Comparison of ENCODE assay signal across 17 mouse cellular contexts in the genomic region with DNA sequence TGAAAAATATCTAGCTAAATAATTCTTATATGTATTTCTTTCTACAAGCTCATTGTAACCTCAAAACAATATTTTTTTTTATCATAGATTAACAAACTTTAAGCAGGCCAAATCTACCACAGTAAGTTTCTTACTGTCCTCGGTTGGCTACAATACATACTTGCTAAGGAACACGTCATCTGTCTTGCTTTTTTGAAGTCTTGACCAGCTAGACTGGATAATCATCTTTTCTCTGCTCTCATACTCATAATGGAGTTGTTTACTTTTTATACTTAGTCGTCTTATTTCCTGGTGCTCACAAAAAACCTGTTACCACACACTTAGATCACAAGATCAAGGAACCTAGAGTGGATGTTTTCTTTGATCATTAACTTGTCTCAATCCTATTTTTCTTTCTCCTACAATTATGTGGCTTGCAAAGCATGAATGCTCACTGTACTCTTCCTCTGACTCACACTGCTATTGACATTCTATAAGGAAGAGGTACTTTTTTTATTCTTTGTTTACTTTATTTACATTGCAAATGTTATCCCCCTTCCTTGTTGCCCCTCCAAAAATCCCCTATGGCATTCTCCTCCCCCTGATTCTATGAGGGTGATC.
"Had no signal": no experiment of that assay in that cellular context is flagged by ENCODE, and none has a peak within 500 bp of the region (broad histone marks: within the 10 kb centered on the region; RNA-seq: fewer than 3 reads in every experiment).

No protein-coding gene starts in this region.

- H3K27ac ChIP-seq: kidney, embryonic 15.5 days; layer of hippocampus, adult 2 months; limb, embryonic 10.5 days; limb, embryonic 13.5 days; liver, embryonic 12.5 days; liver, embryonic 15.5 days had no signal

- DNase-seq: kidney, postnatal 25 days; layer of hippocampus, adult 9-11 months; liver; lung, adult 18-20 months; lung, postnatal 10 days; lung, postnatal 4 days; midbrain, embryonic 14.5 days; thymus, postnatal 25 days had no signal

- H3K4me2 ChIP-seq: kidney, embryonic 15.5 days; limb, embryonic 13.5 days; liver, embryonic 12.5 days; liver, embryonic 15.5 days; midbrain, embryonic 11.5 days had no signal

- H3K9me3 ChIP-seq: kidney, embryonic 15.5 days; limb, embryonic 10.5 days; limb, embryonic 13.5 days; liver, embryonic 12.5 days; liver, embryonic 15.5 days had no signal

- ATAC-seq: inflammation-experienced regulatory T-cells, adult 6 months; intestine, embryonic 16.5 days; liver, embryonic 12.5 days had no signal

- H3K4me1 ChIP-seq: kidney, embryonic 15.5 days; limb, embryonic 10.5 days; limb, embryonic 13.5 days; liver, embryonic 12.5 days; liver, embryonic 15.5 days had no signal

- H3K36me3 ChIP-seq: kidney, embryonic 15.5 days; limb, embryonic 10.5 days; limb, embryonic 13.5 days; liver, embryonic 12.5 days; liver, embryonic 15.5 days had no signal

- H3K27me3 ChIP-seq: kidney, embryonic 15.5 days; limb, embryonic 13.5 days; liver, embryonic 12.5 days; liver, embryonic 15.5 days had no signal

- H3K9ac ChIP-seq: kidney, embryonic 15.5 days; limb, embryonic 13.5 days; liver, embryonic 12.5 days; liver, embryonic 15.5 days had no signal

- H3K4me3 ChIP-seq: kidney, embryonic 15.5 days; layer of hippocampus, adult 2 months; limb, embryonic 10.5 days; limb, embryonic 13.5 days; liver, embryonic 12.5 days; liver, embryonic 15.5 days had no signal
